Mouse (Mus musculus) lung, postnatal 0 days (tissue): Measurements from ENCODE around the gene Aym1. TPM values are rescaled to one million over a fixed set of nuclear protein-coding genes. Genes with fewer than 3 reads are reported as not detected.
A peak's percentile ranks its signal among the peaks of the same experiment; 100 is the strongest.

Source experiments
- ATAC-seq: fragments of 200-750 bp; cut with Nextera tagmentation; 2 replicates; pipeline ENCODE4 v1.8.0; 2017; ENCODE audit warnings: moderate library complexity
- DNase-seq: peaks from one replicate; pipeline ENCODE4 v3.0.0-alpha.2; 2016; ENCODE audit warnings: low spot score
- H3K27ac ChIP-seq: fragments of 300-500 bp; sonication (generic); 2 replicates; pipeline ENCODE4 v1.5.1; 2014; ENCODE audit warnings: antibody characterized with exemption, mild to moderate bottlenecking, low read length, mixed read lengths
- H3K27me3 ChIP-seq: fragments of 300-500 bp; sonication (generic); replicated peaks from 2 replicates; pipeline ENCODE4 v1.6.1; 2014; ENCODE audit warnings: low read length, mixed read lengths; ENCODE audit not compliant: insufficient read depth
- H3K36me3 ChIP-seq: fragments of 300-500 bp; sonication (generic); 2 replicates; pipeline ENCODE4 v1.6.1; 2014; ENCODE audit warnings: low read length, mixed read lengths; ENCODE audit not compliant: insufficient read depth
- H3K4me1 ChIP-seq: fragments of 300-500 bp; sonication (generic); 2 replicates; pipeline ENCODE4 v1.6.1; 2014; ENCODE audit warnings: antibody characterized with exemption, low read depth, low read length, mixed read lengths; ENCODE audit not compliant: insufficient read depth
- H3K4me2 ChIP-seq: fragments of 300-500 bp; sonication (generic); replicated peaks from 2 replicates; pipeline ENCODE4 v1.6.1; 2014; ENCODE audit warnings: low read depth, mild to moderate bottlenecking, low read length, moderate library complexity, mixed read lengths
- H3K4me3 ChIP-seq: fragments of 300-500 bp; sonication (generic); 2 replicates; pipeline ENCODE4 v1.5.1; 2014; ENCODE audit warnings: low read depth, low read length
- H3K9ac ChIP-seq: fragments of 300-500 bp; sonication (generic); replicated peaks from 2 replicates; pipeline ENCODE4 v1.6.1; 2014; ENCODE audit warnings: low read depth, mild to moderate bottlenecking
- H3K9me3 ChIP-seq: fragments of 300-500 bp; sonication (generic); 2 replicates; pipeline ENCODE4 v1.6.1; 2016; ENCODE audit warnings: low read length, mixed read lengths
- CTCF ChIP-seq: IDR thresholded peaks from 2 replicates; pipeline ENCODE4 v1.5.1; 2016; ENCODE audit warnings: antibody characterized with exemption, mild to moderate bottlenecking
- EP300 ChIP-seq: IDR thresholded peaks from 2 replicates; pipeline ENCODE4 v1.6.1; 2016; ENCODE audit warnings: antibody characterized with exemption, mild to moderate bottlenecking, control low read depth
- WGBS: fragments of 180-500 bp; shearing (Covaris S2); extraction: QIAGEN DNeasy Blood & Tissue Kit; methylation state at CpG from one replicate; pipeline ENCODE4 v1.1.7; 2014; 5-methylcytosine and 5-hydroxymethylcytosine counted together
- polyA plus RNA-seq: library from polyadenylated mRNA; unstranded; fragments of >200 nt; fragmentation: Nextera tagmentation; extraction: Ambion mirVana; gene quantifications from 2 replicates; pipeline ENCODE4 v1.2.1, GENCODE M21; 2015

Gene Aym1
- polyA plus RNA-seq, 1 experiment from 2014 or later: not detected

- Histone ChIP-seq H3K9ac (no peak overlapping the region), H3K27ac (no peak overlapping the region), H3K9me3 (no peaks in the 10 kb centered on the region), H3K4me1 (no peaks in the 10 kb centered on the region), H3K27me3 (no peaks in the 10 kb centered on the region), H3K4me3 (no peak overlapping the region), H3K4me2 (no peak overlapping the region), H3K36me3 (no peaks in the 10 kb centered on the region)
- TF ChIP-seq EP300 (no peak), CTCF (no peak)
- WGBS: 71% methylated on average over 8 of the region's 8 CpGs
- ATAC-seq (no peak), DNase-seq (no peak)
Measured at GRCm38 (mm10) chr5:113380553-113380952, 23.5 kb downstream of the Aym1 start.

DNA sequence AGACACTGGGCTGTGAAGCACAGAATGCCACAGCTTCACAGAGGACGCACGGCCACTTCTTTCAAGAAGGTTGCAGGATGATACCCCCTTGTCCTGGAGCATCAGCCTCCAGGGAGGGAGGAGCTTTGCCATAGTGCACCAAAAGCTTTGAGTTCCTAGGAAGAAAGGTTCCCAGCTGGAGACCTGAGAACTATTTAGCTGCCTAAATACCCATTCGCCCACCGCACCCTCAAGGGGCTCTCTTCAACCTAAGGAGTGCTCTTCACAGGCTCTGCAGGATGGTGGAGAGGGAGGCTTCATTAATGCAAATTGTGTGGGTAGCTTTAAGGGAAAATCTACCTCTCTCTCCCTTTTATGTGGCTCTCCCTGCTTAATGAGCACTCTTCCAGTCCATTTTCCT is 25.5 kb downstream of the Aym1 start:
- Histone ChIP-seq H3K4me3 (no peak overlapping the region), H3K36me3 (no peaks in the 10 kb centered on the region), H3K4me2 (no peak overlapping the region), H3K27me3 (no peaks in the 10 kb centered on the region), H3K27ac (no peak overlapping the region), H3K4me1 (no peaks in the 10 kb centered on the region), H3K9me3 (no peaks in the 10 kb centered on the region), H3K9ac (no peak overlapping the region)
- no peak for ATAC-seq
- no peak for TF ChIP-seq EP300
- TF ChIP-seq CTCF: no peak
- no peak for DNase-seq
- 66% methylated on average over 4 of the region's 4 CpGs for WGBS

GRCm38 (mm10) chr5:113393766-113394165 is 36.7 kb downstream of the Aym1 start:
- Histone ChIP-seq H3K4me3 (no peak overlapping the region), H3K27me3 (no peaks in the 10 kb centered on the region), H3K27ac (no peak overlapping the region), H3K36me3 (no peaks in the 10 kb centered on the region), H3K9me3 (no peaks in the 10 kb centered on the region), H3K9ac (no peak overlapping the region), H3K4me1 (no peaks in the 10 kb centered on the region), H3K4me2 (no peak overlapping the region)
- TF ChIP-seq EP300 (no peak), CTCF (no peak)
- WGBS: 47% methylated on average over 8 of the region's 8 CpGs
- DNase-seq: no peak
- no peak for ATAC-seq

- TF ChIP-seq CTCF: no peak
- no peak for TF ChIP-seq EP300
- Histone ChIP-seq H3K4me1 (no peaks in the 10 kb centered on the region), H3K36me3 (no peaks in the 10 kb centered on the region), H3K27me3 (no peaks in the 10 kb centered on the region), H3K27ac (no peak overlapping the region), H3K9ac (no peak overlapping the region), H3K4me3 (no peak overlapping the region), H3K4me2 (no peak overlapping the region), H3K9me3 (no peaks in the 10 kb centered on the region)
- ATAC-seq (peak; percentile 72), DNase-seq (peak; percentile 38)
- 71% methylated on average over 17 of the region's 17 CpGs for WGBS
Measured at GRCm38 (mm10) chr5:113396286-113396934, 39.3 kb downstream of the Aym1 start.

GRCm38 (mm10) chr5:113397443-113398317 is 40.6 kb downstream of the Aym1 start:
- peak; percentile 58 for ATAC-seq
- no peaks in the 10 kb centered on the region for H3K4me1 ChIP-seq
- no peak overlapping the region for H3K4me2 ChIP-seq
- H3K9me3 ChIP-seq: no peaks in the 10 kb centered on the region
- no peaks in the 10 kb centered on the region for H3K36me3 ChIP-seq
- no peak overlapping the region for H3K9ac ChIP-seq
- H3K4me3 ChIP-seq: no peak overlapping the region
- WGBS: 55% methylated on average over 17 of the region's 17 CpGs
- no peak for TF ChIP-seq EP300
- TF ChIP-seq CTCF: no peak
- no peak overlapping the region for H3K27ac ChIP-seq
- no peaks in the 10 kb centered on the region for H3K27me3 ChIP-seq
- peak; percentile 48 for DNase-seq

DNA sequence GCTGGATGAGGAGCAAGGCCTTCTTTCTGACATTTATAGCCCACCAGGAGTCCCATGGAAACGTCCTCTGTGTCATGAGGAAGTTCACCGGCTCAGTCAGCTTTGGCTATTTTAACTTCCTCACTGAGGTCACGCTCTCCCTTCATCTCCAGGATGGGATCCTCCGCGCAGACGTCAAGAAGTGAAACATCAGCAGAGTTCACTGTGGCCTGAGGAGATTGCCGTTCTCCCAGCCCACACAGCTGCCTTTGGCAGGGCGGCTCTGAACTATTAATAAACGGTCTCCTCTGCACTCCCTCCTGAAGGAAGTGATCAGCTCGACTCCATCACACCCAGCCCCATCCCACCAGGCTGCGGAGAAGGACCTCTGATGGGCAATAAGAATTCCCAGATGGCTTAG is 45.6 kb downstream of the Aym1 start:
- H3K27me3 ChIP-seq: no peaks in the 10 kb centered on the region
- TF ChIP-seq CTCF (no peak), EP300 (no peak)
- no peak overlapping the region for H3K4me2 ChIP-seq
- no peaks in the 10 kb centered on the region for H3K4me1 ChIP-seq
- no peaks in the 10 kb centered on the region for H3K36me3 ChIP-seq
- no peak overlapping the region for H3K9ac ChIP-seq
- WGBS: 34% methylated on average over 11 of the region's 11 CpGs
- no peak overlapping the region for H3K4me3 ChIP-seq
- no peak for ATAC-seq
- DNase-seq: peak; percentile 21
- no peaks in the 10 kb centered on the region for H3K9me3 ChIP-seq
- no peak overlapping the region for H3K27ac ChIP-seq
